Mouse (Mus musculus) layer of hippocampus, postnatal 36 days (tissue): ENCODE data around the gene Rhbdl3. TPM values are rescaled to one million over a fixed set of nuclear protein-coding genes. Genes with fewer than 3 reads are reported as not detected.

Source experiments
- DNase-seq, 2 experiments: peaks; one replicate each; pipeline ENCODE4 v3.0.0; 2022
- total RNA-seq, 2 experiments: library from RNA; stranded (reverse); gene quantifications; 2 replicates each; pipeline ENCODE4 v1.2.3; 2021

The Rhbdl3 gene
- total RNA-seq, 2 experiments from 2014 or later = 25.0 to 29.2 TPM

DNA sequence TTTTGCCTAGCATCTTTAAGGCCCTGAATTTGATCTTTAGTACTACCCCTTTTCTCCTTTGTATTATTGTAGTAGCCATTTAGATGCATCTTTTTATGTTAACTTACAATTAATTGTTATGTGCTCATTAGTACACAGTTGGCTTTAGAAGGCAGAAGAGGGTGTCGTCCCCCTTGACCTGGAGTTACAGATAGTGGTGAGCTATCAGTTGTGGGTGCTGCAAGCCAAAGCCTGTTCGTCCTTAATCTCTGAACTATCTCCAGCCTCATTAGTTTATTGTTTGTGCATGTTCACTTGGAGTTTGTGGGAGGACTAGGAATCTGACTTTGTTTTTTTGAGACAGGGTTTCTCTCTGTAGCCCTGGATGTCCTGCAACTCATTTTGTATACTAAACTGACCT lies 86.1 kb downstream of the Rhbdl3 start:
- DNase-seq = no peak

- no peak for DNase-seq
Measured at GRCm38 (mm10) chr11:80389885-80390284, 89.2 kb downstream of the Rhbdl3 start.

DNA sequence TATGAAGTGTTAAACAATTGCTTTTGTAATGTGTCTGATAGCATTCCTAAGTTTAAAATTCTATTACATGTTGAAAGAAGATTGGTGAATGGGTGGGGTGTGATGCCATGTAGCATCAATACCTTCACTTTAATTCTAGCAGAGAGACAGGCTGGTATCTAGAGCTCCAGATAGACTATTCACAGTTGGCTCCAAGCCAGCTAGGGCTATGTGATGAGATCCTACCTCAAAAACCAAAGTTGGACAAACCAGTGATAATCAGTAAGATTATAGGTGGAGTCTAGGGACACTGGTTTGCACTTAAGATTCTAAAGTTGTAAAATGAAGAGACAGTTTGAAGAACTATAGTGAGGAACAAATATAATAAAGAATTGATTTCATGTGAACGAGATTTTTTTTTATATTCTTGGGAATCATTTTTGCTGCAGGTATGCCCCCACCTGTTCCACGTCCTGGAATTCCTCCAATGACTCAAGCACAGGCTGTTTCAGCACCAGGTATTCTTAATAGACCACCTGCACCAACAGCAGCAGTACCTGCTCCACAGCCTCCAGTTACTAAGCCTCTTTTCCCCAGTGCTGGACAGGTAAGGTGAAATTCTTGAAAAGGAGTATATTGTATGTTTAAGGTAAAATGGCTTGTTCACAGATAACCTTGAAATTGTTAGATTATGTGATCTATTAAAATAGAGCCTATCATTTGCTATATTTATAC lies 90.9 kb downstream of the Rhbdl3 start:
- no peak for DNase-seq

- DNase-seq = no peak
Measured at GRCm38 (mm10) chr11:80395930-80396329, 95.2 kb downstream of the Rhbdl3 start.

GRCm38 (mm10) chr11:80396617-80397016 lies 95.9 kb downstream of the Rhbdl3 start:
- no peak for DNase-seq

Other genes with a start within 250 kb of the Rhbdl3 start
- 10 to 100 TPM; 20.5 to 22.1 TPM for gene Crlf3, start 219.9 kb upstream of the Rhbdl3 start, total RNA-seq
- gene Atad5, start 211.5 kb upstream of the Rhbdl3 start, total RNA-seq = 1 to 10 TPM; 3.1 to 3.2 TPM
- gene Tefm, start 158.7 kb upstream of the Rhbdl3 start, total RNA-seq = 10 to 100 TPM in 1 of 2 experiments, 1 to 10 TPM in 1; 9.9 to 12.6 TPM
- gene Adap2, start 146.8 kb upstream of the Rhbdl3 start, total RNA-seq = 1 to 10 TPM; 6.0 to 6.5 TPM
- gene Rnf135, start 117.1 kb upstream of the Rhbdl3 start, total RNA-seq = 1 to 10 TPM; 3.8 to 3.9 TPM
- 10 to 100 TPM; 70.9 to 73.4 TPM for gene Rhot1, start 91.9 kb upstream of the Rhbdl3 start, total RNA-seq
- gene 5730455P16Rik, start 77.1 kb downstream of the Rhbdl3 start, total RNA-seq = 10 to 100 TPM; 50.1 to 53.0 TPM
- 100 to 1,000 TPM; 149 to 169 TPM for gene Zfp207, start 82.4 kb downstream of the Rhbdl3 start, total RNA-seq
- gene Psmd11, start 127.7 kb downstream of the Rhbdl3 start, total RNA-seq = 100 to 1,000 TPM; 100 to 101 TPM
- 100 to 1,000 TPM; 226 to 242 TPM for gene Cdk5r1, start 176.1 kb downstream of the Rhbdl3 start, total RNA-seq